Mouse (Mus musculus): ENCODE data around the gene Yju2. TPM values are rescaled to one million over a fixed set of nuclear protein-coding genes. Genes with fewer than 3 reads are reported as not detected.

The Yju2 gene
- polyA plus RNA-seq, 1 experiment from 2014 or later: 19.5 TPM

DNA sequence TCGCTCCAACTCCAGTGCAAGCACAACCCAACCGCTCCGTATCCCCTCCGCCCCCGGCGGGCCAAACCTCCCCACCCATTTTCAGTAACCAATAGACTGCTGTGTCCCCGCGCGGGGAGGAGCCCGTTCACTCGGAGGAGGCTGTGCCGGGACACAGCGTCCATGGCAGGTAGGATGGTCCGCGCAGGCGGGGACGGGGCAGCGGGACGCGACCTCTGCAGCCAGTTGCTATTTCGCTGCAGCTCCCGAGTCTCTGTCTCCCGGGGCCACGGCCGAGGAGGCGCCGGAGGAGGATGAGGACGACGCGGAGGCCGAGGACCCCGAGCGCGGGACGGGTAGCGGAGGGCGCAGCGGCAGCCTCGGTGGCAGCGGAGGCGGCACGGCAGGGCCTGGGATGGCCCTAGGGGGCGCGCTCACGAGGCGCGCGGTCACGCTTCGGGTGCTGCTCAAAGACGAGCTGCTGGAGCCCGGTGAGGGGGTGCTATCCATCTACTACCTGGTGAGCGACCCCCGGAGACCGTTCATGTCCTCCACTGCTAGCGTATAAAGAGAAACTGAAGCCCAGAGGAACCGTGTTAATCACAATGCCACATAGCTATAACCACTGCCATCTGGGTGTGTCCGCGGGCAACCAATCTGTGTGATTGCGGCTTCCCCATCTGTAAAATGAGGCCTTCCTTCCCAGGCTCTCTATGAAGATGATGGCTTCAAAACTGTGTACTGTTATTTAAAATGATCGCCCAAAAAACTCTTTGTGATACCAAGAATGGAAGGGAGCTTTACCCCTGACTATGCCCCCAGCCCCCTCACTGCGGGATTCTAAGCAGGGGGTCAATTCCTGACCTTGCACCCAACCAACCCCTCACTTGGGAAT, 50.4 kb downstream of the Yju2 start:
- peak overlapping the region; percentile 97 for H3K9ac ChIP-seq (replicated peaks)
- H3K9me3 ChIP-seq (replicated peaks): no peaks in the 10 kb centered on the region
- peaks cover 40% of the 10 kb centered on the region for H3K4me1 ChIP-seq
- peak overlapping the region; percentile 98 for H3K27ac ChIP-seq (replicated peaks)
- H3K4me2 ChIP-seq: peak overlapping the region; percentile 99
- peaks cover 26% of the 10 kb centered on the region for H3K36me3 ChIP-seq
- no peaks in the 10 kb centered on the region for H3K27me3 ChIP-seq (replicated peaks)
- 1% methylated on average over 55 of the region's 62 CpGs for WGBS
- peak; percentile 92 for ATAC-seq (ENCODE audit: low FRiP score)
- H3K4me3 ChIP-seq (replicated peaks): peak overlapping the region; percentile 90

DNA sequence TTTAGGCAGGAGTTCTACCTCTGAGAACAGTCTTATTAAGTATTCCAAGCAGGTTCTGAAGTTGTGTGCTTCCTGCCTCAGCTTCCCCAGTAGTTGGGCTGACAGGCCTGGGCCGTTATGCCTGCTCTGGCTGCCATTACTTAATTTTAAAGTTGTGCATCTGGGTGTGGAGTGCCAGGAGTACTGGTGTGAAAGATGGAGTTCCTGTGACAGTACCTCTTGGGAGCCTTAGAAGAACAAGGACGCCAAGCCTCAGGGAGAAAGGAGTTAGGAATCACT, 51.0 kb downstream of the Yju2 start:
- peaks cover 40% of the 10 kb centered on the region for H3K4me1 ChIP-seq
- no peaks in the 10 kb centered on the region for H3K9me3 ChIP-seq (replicated peaks)
- H3K27me3 ChIP-seq (replicated peaks): no peaks in the 10 kb centered on the region
- H3K27ac ChIP-seq (replicated peaks): peak overlapping the region; percentile 98
- H3K4me3 ChIP-seq (replicated peaks): peak overlapping the region; percentile 90
- WGBS: 34% methylated on average over 2 of the region's 2 CpGs
- H3K36me3 ChIP-seq: peaks cover 29% of the 10 kb centered on the region
- peak overlapping the region; percentile 97 for H3K9ac ChIP-seq (replicated peaks)
- H3K4me2 ChIP-seq: peak overlapping the region; percentile 99
- ATAC-seq (ENCODE audit: low FRiP score): no peak

DNA sequence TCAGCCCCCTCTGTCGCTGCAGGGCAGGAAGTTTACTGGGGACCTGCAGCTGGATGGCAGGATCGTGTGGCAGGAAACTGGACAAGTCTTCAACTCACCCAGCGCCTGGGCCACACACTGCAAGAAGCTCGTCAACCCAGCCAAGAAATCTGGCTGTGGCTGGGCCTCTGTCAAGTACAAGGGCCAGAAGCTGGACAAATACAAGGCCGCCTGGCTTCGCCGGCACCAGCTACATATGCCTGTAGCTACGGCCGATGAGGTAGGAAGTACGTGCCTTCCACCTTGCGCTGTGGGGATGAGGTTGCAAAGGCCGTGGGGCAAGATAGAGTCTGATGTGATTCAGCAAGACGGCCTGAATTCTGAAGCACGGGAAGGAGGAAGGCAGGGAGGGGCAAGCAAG, 51.4 kb downstream of the Yju2 start:
- no peaks in the 10 kb centered on the region for H3K9me3 ChIP-seq (replicated peaks)
- no peaks in the 10 kb centered on the region for H3K27me3 ChIP-seq (replicated peaks)
- peaks cover 33% of the 10 kb centered on the region for H3K36me3 ChIP-seq
- peak overlapping the region; percentile 98 for H3K27ac ChIP-seq (replicated peaks)
- ATAC-seq (ENCODE audit: low FRiP score): no peak
- 72% methylated on average over 14 of the region's 14 CpGs for WGBS
- H3K4me1 ChIP-seq: peaks cover 40% of the 10 kb centered on the region
- H3K4me2 ChIP-seq: peak overlapping the region; percentile 99
- H3K9ac ChIP-seq (replicated peaks): peak overlapping the region; percentile 97
- peak overlapping the region; percentile 90 for H3K4me3 ChIP-seq (replicated peaks)

DNA sequence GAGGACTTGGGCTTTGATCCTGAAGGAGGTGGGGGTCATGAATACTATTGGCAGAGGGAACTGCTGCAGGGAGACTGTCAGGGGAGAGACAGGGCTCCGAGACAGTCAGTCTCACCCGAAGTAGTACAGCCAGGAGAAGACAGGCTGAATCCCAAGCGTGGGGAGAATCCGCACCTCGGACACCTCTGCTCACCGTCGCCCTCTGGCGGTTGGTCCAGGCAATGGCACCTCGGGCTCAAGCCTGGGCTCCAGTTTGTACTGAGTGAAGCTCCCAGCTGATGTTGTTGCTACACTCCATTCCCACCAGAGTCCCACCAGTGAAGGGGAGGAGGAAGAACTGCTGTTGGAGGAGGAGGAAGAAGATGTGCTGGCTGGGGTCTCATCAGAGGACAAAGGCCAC, 51.8 kb downstream of the Yju2 start:
- Histone ChIP-seq H3K9me3 (replicated peaks) (no peaks in the 10 kb centered on the region), H3K4me2 (peak overlapping the region; percentile 99), H3K36me3 (peaks cover 37% of the 10 kb centered on the region), H3K27me3 (replicated peaks) (no peaks in the 10 kb centered on the region), H3K27ac (replicated peaks) (no peak overlapping the region), H3K4me1 (peaks cover 40% of the 10 kb centered on the region), H3K9ac (replicated peaks) (peak overlapping the region; percentile 97), H3K4me3 (replicated peaks) (peak overlapping the region; percentile 90)
- WGBS: 12% methylated on average over 9 of the region's 9 CpGs
- ATAC-seq (ENCODE audit: low FRiP score): no peak

DNA sequence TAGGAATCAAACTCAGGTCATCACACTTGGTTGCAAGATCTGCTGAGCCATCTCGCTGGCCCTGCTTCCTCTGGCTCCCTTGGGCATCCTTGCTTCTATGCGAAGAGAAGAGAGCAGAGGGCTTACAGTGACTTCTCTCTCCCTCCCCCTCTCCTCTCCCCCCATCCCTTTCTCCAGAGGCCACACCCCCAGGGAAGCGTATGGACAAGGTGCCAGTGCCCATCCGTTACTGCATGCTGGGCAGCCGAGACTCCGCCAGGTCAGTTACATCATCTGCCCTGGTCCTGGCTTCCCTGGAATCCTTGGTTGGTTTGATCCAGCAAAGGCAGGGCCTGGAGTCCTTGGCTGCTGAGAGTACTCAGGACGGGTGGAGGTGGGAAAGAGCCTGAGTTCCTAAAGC, 52.5 kb downstream of the Yju2 start:
- Histone ChIP-seq H3K9ac (replicated peaks) (no peak overlapping the region), H3K4me2 (peak overlapping the region; percentile 99; the same call in 1 of the 2 replicates), H3K4me3 (replicated peaks) (no peak overlapping the region), H3K4me1 (peaks cover 40% of the 10 kb centered on the region), H3K36me3 (peaks cover 44% of the 10 kb centered on the region), H3K9me3 (replicated peaks) (no peaks in the 10 kb centered on the region), H3K27ac (replicated peaks) (no peak overlapping the region), H3K27me3 (replicated peaks) (no peaks in the 10 kb centered on the region)
- no peak for ATAC-seq (ENCODE audit: low FRiP score)
- 86% methylated on average over 7 of the region's 7 CpGs for WGBS

DNA sequence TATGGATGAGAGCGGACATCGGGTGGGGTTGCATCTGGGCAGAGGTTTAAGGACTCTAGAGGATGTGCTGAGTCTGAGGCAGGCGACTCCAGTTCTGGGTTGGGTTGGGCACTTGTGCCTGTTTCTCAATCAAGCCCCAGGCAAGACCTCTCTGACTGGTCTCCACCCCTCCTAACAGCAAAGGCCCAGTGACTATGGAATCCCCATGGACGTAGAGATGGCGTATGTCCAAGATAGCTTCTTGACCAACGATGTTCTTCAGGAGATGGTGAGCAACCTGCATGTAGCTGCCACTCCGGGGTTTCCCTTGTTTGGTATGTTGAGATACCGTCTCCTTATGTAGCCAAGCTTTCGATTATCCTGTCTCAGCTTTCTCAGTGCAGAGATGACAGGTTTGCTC, 56.4 kb downstream of the Yju2 start:
- ATAC-seq (ENCODE audit: low FRiP score): no peak
- Histone ChIP-seq H3K9ac (replicated peaks) (no peak overlapping the region), H3K4me1 (peaks cover 23% of the 10 kb centered on the region), H3K4me3 (replicated peaks) (no peak overlapping the region), H3K9me3 (replicated peaks) (no peaks in the 10 kb centered on the region), H3K27ac (replicated peaks) (no peak overlapping the region), H3K4me2 (no peak overlapping the region), H3K27me3 (replicated peaks) (no peaks in the 10 kb centered on the region), H3K36me3 (peaks cover 79% of the 10 kb centered on the region)
- WGBS: 96% methylated on average over 9 of the region's 9 CpGs

DNA sequence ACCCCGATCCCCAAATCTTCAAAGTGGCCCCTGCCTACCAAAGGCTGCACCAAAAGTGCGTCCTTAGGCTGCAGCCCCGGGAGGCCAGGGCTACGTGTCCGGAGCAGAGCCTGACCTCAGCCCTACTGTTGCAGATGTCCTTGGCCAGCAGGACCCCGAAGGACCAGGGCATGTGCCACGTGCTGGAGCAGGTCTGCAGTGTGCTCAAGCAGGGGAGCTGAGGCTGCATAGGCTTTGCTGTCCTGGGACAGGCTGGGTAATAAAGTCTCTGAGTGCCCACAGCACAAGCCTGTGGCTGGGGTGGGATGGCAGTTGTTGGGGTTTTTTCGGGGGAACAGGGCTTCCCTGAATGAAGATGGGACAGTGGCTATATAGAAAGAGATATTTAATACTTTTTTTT, 57.5 kb downstream of the Yju2 start:
- no peaks in the 10 kb centered on the region for H3K27me3 ChIP-seq (replicated peaks)
- no peak overlapping the region for H3K27ac ChIP-seq (replicated peaks)
- H3K4me3 ChIP-seq (replicated peaks): no peak overlapping the region
- no peak overlapping the region for H3K9ac ChIP-seq (replicated peaks)
- no peak overlapping the region for H3K4me2 ChIP-seq
- 88% methylated on average over 8 of the region's 8 CpGs for WGBS
- peaks cover 80% of the 10 kb centered on the region for H3K36me3 ChIP-seq
- H3K9me3 ChIP-seq (replicated peaks): no peaks in the 10 kb centered on the region
- H3K4me1 ChIP-seq: peaks cover 22% of the 10 kb centered on the region
- ATAC-seq (ENCODE audit: low FRiP score): no peak

DNA sequence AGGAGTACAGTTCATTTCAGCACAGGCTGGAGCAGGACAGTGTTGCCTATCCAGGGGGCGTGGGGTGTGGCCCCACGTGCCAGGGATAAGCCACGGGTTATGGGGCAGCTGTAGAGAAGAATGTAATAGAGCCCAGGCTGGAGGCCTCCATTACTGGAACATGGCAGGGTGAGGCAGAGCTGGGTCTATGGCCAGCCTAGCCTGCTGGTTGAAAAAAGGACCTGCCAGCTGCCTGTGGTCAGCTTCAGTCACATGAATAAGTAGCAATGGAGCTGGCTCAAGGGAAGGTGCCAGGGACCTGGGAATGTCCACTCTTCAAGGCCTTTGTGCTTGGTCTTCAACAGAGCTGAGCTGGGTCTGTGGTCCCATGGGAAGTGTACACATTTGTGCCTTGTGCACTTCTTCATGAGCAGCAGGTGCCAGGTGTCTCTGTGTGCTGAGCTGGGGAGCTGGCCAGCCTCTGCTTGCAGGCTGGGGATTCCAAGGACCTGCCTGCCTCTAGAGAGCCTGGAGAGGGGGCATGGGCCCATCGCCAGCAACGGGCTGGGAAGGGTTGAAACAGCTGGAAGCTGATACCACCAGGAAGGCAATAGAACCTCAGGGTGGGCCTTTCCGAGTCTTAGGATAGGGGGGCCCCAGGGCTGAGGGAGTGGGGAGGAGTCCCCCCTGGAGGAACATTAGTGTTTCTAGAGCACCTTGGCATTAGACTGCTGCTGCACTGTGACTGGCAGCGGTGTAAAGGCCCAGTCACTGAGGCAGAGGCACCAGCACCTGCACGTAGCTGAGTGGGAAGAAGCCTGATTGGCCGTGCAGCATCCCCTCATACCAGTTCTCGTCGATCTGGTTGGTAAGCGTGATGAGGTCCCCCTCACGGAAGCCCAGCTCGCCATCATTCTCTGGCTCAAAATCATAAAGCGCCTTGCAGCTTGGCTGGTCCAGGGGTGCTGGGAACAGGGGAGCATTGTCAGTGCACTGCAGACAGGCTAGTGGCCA, 58.2 kb downstream of the Yju2 start:
- Histone ChIP-seq H3K27ac (replicated peaks) (peak overlapping the region; percentile 15; the same call in 1 of the 2 replicates), H3K9ac (replicated peaks) (no peak overlapping the region), H3K9me3 (replicated peaks) (no peaks in the 10 kb centered on the region), H3K4me2 (no peak overlapping the region), H3K4me3 (replicated peaks) (no peak overlapping the region), H3K27me3 (replicated peaks) (no peaks in the 10 kb centered on the region), H3K4me1 (peaks cover 20% of the 10 kb centered on the region), H3K36me3 (peaks cover 73% of the 10 kb centered on the region)
- WGBS: 84% methylated on average over 15 of the region's 15 CpGs
- ATAC-seq (ENCODE audit: low FRiP score): no peak

DNA sequence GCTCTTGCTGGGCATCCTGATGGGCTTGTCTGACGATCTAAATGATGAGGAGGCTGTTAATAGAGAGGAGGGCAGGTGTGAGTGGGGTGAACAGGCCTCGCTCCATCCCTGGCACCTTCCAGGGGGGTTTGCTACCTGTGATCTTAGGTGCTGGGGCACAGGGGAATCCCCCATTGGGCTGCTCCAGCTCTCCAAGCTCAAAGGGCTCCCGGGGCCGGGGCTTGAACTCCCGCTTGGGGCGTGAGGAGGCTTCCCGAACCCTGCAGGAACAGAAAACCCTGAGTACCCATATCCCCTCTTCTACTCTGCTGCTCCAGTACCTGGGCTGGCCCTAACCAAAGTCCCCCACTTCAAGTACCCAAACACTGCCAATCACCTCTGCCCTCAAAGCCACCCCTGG, 58.9 kb downstream of the Yju2 start:
- H3K4me2 ChIP-seq: no peak overlapping the region

More for the DNA sequence above, 58.9 kb downstream of the Yju2 start:
- no peaks in the 10 kb centered on the region for H3K27me3 ChIP-seq (replicated peaks)
- H3K4me3 ChIP-seq (replicated peaks): no peak overlapping the region
- no peak overlapping the region for H3K9ac ChIP-seq (replicated peaks)
- 94% methylated on average over 7 of the region's 7 CpGs for WGBS
- 0 out of 2 replicates have a peak, but pooled peaks have one; percentile 0 for ATAC-seq (ENCODE audit: low FRiP score)
- H3K4me1 ChIP-seq: peaks cover 23% of the 10 kb centered on the region
- H3K36me3 ChIP-seq: peaks cover 67% of the 10 kb centered on the region
- H3K27ac ChIP-seq (replicated peaks): peak overlapping the region; percentile 54; the same call in 1 of the 2 replicates
- H3K9me3 ChIP-seq (replicated peaks): no peaks in the 10 kb centered on the region
